Mouse (Mus musculus) small intestine, adult 2 months (tissue): Measurements from ENCODE around the gene 1700025F22Rik.

Experiments used
- CTCF ChIP-seq: fragments of 200-500 bp; IDR thresholded peaks from 2 replicates; pipeline ENCODE4 v1.5.1; 2012; ENCODE audit warnings: low read depth, mild to moderate bottlenecking, control low read depth, inconsistent platforms, low read length, moderate library complexity, mixed read lengths; ENCODE audit not compliant: insufficient replicate concordance, insufficient read length; ENCODE audit errors: extremely low read depth
- POLR2A ChIP-seq: fragments of 200-500 bp; IDR thresholded peaks from 2 replicates; pipeline ENCODE4 v1.6.1; 2012; ENCODE audit warnings: low read depth, mild to moderate bottlenecking, control low read depth, inconsistent platforms, low read length, moderate library complexity

DNA sequence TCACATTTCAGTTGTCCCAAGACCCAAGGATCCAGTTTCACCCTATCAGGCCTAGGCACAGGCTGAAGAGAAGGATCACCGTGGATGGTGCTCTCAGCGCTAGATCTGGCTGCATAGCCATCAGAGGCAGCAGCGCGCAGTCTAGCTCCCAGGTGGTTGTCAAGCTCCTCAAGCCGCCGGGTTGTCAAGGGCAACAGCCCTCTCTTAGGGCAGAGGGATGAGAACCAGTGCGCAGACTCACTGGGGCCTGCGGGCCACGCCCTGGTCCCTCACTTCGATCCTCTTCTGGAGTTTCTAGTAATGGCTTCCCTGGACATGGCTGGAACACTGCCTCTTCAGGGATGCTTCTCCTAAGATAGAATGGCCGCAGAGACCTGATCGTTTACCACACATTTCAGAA, 31.4 kb upstream of the 1700025F22Rik start, which contains the start of gene Ms4a13:
- no peak for TF ChIP-seq POLR2A
- no peak for TF ChIP-seq CTCF
